Mouse (Mus musculus): ENCODE data around the gene Pigl.

DNA sequence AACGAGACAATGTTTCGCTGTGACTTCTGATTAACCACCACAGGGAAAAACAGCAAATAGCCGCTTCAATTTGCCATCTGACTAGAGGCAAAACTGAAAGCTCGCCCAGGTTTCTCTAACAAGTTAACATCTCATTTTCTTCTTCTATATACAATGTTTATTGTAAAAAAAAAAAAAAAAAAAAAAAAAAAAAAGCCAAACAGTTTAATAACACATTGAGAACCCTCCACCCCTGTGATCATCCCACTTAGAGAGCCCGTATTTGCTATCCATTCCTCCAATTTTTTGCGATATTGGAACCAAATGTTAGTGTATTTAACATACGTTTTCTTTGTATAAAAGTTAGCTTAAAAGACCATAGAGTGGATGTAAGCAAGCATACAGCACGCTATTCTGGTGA is 78.8 kb downstream of the Pigl start:
- TF ChIP-seq CTCF (IDR thresholded peaks at IDR 0.05): no peak
- no peak for TF ChIP-seq POLR2A (IDR thresholded peaks at IDR 0.05; ENCODE audit: insufficient read depth, low read depth, low read length)
- TF ChIP-seq EP300 (IDR thresholded peaks at IDR 0.05; ENCODE audit: insufficient read depth, low read depth, low read length): no peak

Measured in heart, adult 2 months (tissue).